In the genomic region with DNA sequence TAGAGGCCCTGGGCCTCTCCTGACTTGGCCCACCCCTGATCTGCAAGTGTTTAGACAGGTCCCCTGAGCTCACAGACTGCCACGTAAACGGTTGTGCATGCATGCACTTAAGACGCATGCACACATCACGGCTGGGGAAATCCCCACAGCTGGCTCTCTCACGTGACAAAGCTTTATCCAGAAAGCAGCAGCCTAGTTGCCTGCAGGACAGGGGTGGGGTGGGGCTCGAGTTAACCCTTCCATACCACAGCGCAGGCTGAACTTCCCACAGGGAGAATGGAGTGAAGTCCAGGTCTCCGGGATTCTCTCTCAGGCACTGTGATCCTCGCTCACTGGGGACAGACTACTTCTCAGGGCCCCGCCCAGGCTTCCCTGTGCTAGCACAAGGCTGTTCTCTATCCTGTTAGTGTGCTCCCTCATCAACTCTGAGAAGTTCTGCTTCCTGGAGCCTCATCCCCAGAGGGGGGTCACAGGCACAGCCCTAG, we compare ENCODE assay signal across 8 mouse cellular contexts.
A peak's percentile ranks its signal among the peaks of the same experiment; 100 is the strongest.
DNase-seq lines count a peak whose midpoint lies in the region; ATAC-seq and TF ChIP-seq lines count a peak whose summit lies in the region.

No protein-coding gene starts in this region.

- ATAC-seq in heart, embryonic 16.5 days (replicated peaks; ENCODE audit: extremely low read depth, insufficient read depth, low FRiP score) = peak; percentile 88
- peak; percentile 51 for ATAC-seq in midbrain, embryonic 13.5 days

- H3K4me3 ChIP-seq in ES-Bruce4 (ENCODE audit: low read depth, low read length) = no peak overlapping the region
- no peak overlapping the region for H3K4me3 ChIP-seq in heart, embryonic 16.5 days (ENCODE audit: low read length)
- no peak overlapping the region for H3K4me3 ChIP-seq in midbrain, embryonic 13.5 days (replicated peaks)

- no peak overlapping the region for H3K9ac ChIP-seq in ES-Bruce4 (ENCODE audit: low read depth, poor library complexity, severe bottlenecking)
- H3K9ac ChIP-seq in heart, embryonic 16.5 days (ENCODE audit: low read length) = peak overlapping the region; percentile 8
- no peak overlapping the region for H3K9ac ChIP-seq in midbrain, embryonic 13.5 days (replicated peaks)

- no peak for TF ChIP-seq POLR2A in ES-Bruce4 (IDR thresholded peaks at IDR 0.05; ENCODE audit: insufficient read depth, low read length)

- no peaks in the 10 kb centered on the region for H3K9me3 ChIP-seq in ES-Bruce4 (replicated peaks; ENCODE audit: control insufficient read depth, insufficient read depth, low read length, poor library complexity, severe bottlenecking)
- H3K9me3 ChIP-seq in heart, embryonic 16.5 days (replicated peaks; ENCODE audit: control insufficient read depth, low read length) = no peaks in the 10 kb centered on the region
- no peaks in the 10 kb centered on the region for H3K9me3 ChIP-seq in midbrain, embryonic 13.5 days

- DNase-seq in embryo, embryonic 11.5 days (ENCODE audit: low read depth, low spot score) = peak; percentile 57
- DNase-seq in kidney, postnatal 4 days = peak; percentile 72 to 82
- DNase-seq in thymus, postnatal 25 days = peak; percentile 57
- DNase-seq in layer of hippocampus, postnatal 14 days (ENCODE audit: low spot score in 2 of 2) = no peak
- DNase-seq in layer of hippocampus, adult 8-10 months (ENCODE audit: low spot score in 2 of 2) = no peak

- no peaks in the 10 kb centered on the region for H3K36me3 ChIP-seq in ES-Bruce4 (ENCODE audit: control insufficient read depth, insufficient read depth, low read length, poor library complexity, severe bottlenecking)
- no peaks in the 10 kb centered on the region for H3K36me3 ChIP-seq in heart, embryonic 16.5 days (ENCODE audit: control insufficient read depth, insufficient read depth)
- no peaks in the 10 kb centered on the region for H3K36me3 ChIP-seq in midbrain, embryonic 13.5 days

- 6% methylated on average over 10 of the region's 10 CpGs for WGBS in heart, embryonic 16.5 days
- WGBS in midbrain, embryonic 13.5 days = 14% methylated on average over 10 of the region's 10 CpGs

- peaks cover 19% of the 10 kb centered on the region for H3K4me1 ChIP-seq in ES-Bruce4 (ENCODE audit: control insufficient read depth, insufficient read depth, low read length)
- H3K4me1 ChIP-seq in heart, embryonic 16.5 days (ENCODE audit: control insufficient read depth, insufficient read depth, low read length) = peaks cover 32% of the 10 kb centered on the region
- peaks cover 43% of the 10 kb centered on the region for H3K4me1 ChIP-seq in midbrain, embryonic 13.5 days (replicated peaks)

- H3K27me3 ChIP-seq in ES-Bruce4 (ENCODE audit: control insufficient read depth, insufficient read depth, low read length, poor library complexity, severe bottlenecking) = no peaks in the 10 kb centered on the region
- no peaks in the 10 kb centered on the region for H3K27me3 ChIP-seq in heart, embryonic 16.5 days (ENCODE audit: control insufficient read depth, insufficient read depth, low read length)
- H3K27me3 ChIP-seq in midbrain, embryonic 13.5 days = no peaks in the 10 kb centered on the region

- H3K4me2 ChIP-seq in heart, embryonic 16.5 days (ENCODE audit: low read depth, low read length) = peak overlapping the region; percentile 36
- H3K4me2 ChIP-seq in midbrain, embryonic 13.5 days (replicated peaks) = no peak overlapping the region

- no peak for TF ChIP-seq CTCF in ES-Bruce4 (IDR thresholded peaks at IDR 0.05; ENCODE audit: low read depth, low read length)

- peak overlapping the region; percentile 80 for H3K27ac ChIP-seq in ES-Bruce4 (ENCODE audit: insufficient read depth, low read length)
- H3K27ac ChIP-seq in heart, embryonic 16.5 days (ENCODE audit: low read length) = peak overlapping the region; percentile 70
- peak overlapping the region; percentile 35; the same call in 1 of the 2 replicates for H3K27ac ChIP-seq in midbrain, embryonic 13.5 days

- TF ChIP-seq EP300 in ES-Bruce4 (IDR thresholded peaks at IDR 0.05; ENCODE audit: insufficient read depth, low read depth, low read length) = peak; percentile 96

Comparison
In these comparisons a context has a peak if more than half of its experiments do, and no peak if none do; other contexts are left out.
1. DNase-seq: peak in embryo, embryonic 11.5 days (single experiment), kidney, postnatal 4 days (2 of 2) and thymus, postnatal 25 days (single experiment); none in layer of hippocampus, postnatal 14 days (0 of 2) and layer of hippocampus, adult 8-10 months (0 of 2).
2. Peak in every context shown above with its lines, with median percentiles within 50 percentile points of each other: H3K27ac ChIP-seq.